Mouse (Mus musculus): ENCODE results near the gene Cd6.

Cd6 gene

DNA sequence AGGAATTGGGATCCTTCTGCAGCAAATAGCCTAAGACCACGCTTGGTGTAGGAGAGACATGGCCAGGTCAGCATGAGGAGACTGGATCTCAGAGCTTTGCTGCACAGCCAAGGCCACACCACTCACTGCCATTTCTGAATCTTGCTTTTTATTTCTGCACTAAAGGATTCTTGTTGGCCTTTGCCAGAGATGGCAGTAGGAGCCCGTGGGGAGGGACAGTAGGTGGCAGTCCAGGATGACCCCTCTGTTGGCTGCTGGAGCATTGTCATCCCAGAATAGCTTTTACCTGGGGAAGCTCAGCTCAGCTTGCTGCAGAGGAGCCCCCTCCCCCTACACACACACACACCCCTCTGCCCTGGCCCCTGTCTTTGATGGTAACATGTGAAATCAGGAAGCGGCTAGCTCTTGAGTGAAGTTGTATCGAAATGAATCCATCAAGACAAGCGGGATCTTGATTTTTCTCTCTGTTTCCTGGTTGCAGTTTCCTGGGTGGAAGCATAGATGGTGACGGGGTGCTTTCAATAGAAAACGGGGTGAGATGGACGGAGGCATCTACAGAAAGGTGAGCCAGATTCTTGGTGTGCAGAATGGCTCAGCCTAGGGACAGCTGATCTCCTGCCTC lies 68.0 kb downstream of the Cd6 start:
- DNase-seq (ENCODE audit: low spot score), result no peak

DNA sequence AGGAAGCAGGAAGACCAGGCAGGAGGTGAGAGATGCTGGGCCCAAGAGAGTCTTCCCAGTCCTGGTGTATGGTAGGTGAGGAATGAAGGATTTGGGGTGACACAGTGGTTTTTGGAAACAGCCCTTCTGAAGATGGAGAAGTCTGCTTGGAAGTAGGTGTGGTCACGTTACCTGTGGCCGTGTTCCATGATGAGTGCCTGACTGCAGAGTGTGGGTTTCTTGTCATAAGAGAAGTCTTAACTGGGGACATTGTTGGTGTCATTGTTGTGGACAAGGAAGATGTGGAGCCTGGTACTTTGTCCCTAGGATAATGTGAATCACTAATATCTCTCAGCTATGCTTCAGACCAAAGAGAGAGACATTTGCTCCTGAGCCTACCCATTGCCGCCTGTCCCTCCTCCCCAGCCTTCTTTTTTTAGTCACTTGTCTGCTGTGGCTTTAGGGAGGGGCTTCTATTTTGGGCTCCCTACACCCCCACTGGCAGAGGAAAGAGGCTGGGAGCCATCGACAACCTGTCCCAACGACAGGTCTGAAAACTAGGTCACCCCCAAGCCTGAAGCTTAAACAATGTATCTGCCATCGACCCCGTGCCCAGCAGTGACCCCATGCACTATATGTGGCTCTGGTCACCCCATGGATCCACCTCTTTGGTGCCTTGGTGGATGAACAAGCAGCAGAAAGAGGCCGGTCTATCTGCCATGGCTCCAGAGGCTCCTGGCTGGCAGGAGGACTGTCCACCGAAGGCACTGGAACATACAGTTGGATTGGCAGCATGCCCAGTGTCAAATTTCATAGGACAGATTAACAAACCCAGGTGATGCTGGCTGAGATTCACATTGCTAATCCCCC lies 69.7 kb downstream of the Cd6 start:
- DNase-seq (ENCODE audit: low spot score), result no peak

DNA sequence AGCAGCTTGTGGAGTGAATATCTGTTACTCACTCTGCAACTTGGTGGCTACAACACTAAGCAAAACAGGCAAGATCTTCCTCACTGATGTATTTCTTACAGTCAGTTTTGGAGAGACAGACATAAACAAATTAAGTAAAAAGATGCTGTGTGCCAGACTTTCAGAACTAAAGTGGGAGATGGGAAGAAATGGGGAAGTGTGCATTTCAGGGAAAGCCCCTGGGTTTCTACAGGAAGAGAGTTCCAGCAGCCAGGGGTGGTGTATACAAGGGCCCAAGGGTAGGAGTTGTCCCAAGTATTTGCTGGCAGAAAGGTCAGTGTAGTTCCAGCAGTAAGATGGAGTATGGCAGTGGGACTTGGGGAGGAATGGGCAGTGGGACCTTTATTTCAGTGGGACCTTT lies 70.3 kb downstream of the Cd6 start:
- DNase-seq (ENCODE audit: low spot score), result no peak

DNA sequence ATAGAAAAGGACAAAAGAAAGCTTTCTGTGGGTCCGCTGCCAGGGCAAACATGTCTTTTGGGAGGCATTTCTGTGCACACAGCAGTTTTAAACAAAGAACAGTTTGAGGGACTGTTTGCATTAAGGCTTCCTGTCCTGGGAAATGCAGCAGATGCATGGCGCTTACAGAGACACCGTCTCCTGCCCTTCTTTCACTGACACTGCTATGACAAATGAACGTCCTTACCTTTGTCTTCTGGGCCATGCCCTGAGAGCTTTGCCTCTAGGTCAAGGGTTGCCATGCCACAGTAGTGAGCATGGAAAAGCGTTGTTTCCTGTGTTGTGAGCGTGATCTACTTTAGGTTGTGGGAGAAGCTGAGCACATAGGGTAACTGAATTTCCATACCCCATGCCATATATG lies 71.2 kb downstream of the Cd6 start:
- DNase-seq (ENCODE audit: low spot score), result no peak

DNA sequence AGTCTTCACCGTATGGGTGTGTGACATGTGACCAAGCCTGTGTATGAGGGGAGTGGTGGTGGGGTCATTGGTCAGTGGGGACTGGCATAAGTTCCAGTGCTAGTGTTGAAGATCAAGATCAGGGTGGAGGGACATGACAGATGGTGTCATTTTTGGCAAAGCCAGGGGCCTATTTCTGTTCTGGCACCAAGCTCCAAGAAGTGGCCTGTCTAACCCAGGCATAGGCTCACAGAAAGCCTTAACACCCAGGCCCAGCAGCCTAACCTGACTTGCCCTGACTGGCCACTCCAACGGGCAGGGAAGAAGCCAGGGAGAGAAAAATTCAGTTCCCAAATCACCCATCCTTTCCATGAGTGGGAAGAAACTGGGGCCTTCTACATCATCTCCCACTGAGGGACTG lies 72.3 kb downstream of the Cd6 start:
- no peak for DNase-seq (ENCODE audit: low spot score)

DNA sequence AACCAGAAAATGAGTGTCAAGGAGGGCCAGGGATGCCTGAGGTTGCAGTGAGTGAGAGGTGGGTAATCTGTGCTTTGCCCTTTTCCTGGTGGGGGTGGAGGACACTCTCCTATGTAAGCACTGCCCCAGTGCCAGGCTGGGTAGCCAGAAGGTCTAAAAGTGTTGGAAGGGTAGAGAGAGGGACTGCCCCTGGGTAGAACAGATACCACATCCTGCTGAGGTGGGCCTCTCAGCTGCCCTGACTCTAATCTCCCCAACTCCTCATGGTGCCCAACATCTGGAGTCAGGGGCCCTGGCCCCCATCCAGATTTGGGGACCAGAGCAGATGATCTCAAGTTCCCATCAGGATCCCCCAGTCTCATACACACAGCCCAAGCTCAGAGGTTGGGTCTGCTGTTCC lies 72.7 kb downstream of the Cd6 start:
- DNase-seq (ENCODE audit: low spot score), result no peak

DNA sequence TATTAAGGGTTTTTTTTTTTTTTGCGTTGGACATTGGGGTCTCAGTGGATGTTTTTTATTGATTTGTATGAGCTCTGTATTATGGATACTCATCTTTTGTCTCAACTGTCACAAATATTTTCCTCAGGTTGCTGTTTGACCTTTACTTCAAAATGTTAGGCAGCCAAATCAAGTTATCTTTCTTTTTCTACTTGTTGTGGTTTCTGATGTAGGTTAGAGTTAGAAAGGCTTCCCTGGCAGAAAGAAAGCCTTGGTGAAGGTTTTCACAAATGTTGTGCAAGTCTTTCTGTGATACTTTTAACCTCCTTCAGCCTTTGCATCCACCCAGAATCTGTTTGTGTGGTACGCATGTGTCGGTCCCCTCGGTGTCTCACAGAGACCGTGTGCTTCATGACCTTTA lies 77.2 kb downstream of the Cd6 start:
- DNase-seq (ENCODE audit: low spot score), result no peak

DNA sequence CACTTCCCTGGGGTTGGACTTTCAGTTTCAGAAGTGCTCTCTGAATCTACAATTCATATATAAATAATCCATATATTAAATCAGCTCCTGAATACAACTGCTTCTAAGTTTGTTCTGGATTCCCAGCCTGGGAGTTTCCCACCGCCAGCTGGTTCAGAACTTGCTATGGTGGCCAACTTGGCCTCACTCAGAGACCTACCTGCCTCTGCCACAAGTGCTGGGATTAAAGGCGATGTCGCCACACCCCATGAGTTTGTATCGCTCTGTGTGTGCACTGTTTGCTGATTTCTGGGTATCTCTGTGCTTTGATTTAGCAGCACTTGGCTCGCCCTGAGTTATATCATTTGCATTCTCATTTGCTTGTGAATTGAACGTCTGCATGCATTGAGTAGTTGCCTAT lies 77.8 kb downstream of the Cd6 start:
- DNase-seq (ENCODE audit: low spot score), result no peak

DNA sequence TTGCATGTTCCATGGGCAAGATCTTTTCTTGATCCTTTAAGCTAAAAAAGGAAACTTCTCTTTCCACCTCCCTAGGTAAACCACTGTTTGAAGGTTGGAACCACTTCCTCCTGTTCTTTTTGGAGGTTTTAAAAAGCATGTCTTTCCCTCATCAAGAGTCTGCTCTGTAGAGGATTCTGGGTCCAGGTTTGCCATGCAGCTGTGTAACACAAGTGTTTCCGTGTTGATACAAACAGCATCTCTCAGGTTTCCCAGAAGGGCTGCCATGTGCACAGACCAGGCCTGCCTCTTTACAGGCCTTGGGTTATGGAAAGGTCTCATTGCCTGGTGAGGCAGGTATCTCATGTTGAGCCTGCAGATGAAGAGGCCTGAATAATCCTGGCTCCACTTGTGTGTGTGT lies 78.3 kb downstream of the Cd6 start:
- DNase-seq (ENCODE audit: low spot score), result no peak

DNA sequence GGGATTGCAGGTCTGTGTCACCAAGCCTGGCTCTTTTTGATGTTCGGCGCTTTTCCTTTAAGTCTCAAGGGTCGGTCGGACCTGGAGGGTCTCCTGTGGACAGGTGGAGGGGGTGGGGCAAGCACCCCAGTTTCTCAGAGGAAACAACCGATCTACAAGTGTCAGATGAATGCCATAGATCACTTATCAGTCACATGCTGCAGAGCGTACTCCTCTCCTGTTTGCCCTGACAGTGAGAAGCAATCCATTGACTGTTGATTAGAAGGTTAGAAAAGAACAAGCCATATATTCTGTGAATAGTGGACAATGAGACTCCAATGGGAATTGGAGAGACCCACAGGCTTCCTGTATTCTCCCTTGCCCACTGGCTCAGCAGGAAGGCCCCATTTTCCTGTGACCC lies 79.7 kb downstream of the Cd6 start:
- no peak for DNase-seq (ENCODE audit: low spot score)

DNA sequence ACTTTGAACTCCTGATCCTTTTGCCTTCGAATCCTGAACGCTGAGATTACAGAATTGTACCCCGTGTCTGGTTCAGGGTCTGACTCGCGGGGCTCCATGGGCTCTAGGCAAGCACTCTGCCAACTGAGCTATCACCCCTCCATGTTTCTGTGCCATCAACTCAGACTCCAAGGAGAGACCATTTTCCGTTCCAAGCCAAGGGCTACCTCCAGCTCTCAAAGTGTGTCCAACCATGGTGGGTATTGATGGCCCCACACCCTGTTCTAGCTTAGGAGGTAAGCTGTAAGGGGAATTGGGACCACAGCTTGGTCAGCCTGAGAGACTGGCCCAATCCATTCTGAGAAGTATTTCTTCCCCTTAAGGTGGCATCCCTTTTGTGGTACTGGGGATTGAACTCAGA lies 80.6 kb downstream of the Cd6 start:
- DNase-seq (ENCODE audit: low spot score), result no peak

DNA sequence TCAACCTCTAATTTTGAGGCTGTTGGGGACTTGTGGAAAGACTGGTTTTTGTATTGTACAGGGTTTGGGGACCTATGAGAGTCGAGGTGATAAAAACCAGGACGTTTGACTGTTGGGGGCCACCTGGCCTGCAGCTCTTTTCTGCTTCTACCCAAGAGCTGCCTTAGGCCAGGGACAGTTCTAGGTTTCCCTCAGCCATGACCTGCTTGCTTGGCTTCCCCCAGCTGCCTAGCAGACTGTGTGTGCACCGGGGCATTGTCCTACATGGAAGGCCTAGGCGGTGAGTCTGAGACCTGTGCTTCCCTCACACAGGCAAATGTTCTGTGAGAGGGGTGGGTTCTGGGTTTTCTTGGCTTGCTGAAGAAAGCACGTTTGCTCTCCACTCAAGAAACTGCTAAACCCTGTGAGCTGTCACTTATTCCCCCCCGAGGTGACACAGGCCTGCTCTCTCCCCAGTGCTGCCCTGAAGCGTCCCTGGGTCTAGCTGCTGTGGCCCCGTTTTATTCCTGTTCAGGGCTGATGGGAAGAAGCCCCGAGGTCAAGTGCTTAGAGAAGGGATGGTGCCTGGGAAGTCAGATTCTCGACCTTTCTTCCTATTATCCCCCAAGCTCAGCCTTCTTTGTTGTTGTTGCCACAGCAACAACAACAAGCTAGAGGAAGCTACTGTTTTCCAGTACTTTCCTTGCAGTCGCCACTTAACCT lies 81.3 kb downstream of the Cd6 start:
- DNase-seq (ENCODE audit: low spot score), result no peak

DNA sequence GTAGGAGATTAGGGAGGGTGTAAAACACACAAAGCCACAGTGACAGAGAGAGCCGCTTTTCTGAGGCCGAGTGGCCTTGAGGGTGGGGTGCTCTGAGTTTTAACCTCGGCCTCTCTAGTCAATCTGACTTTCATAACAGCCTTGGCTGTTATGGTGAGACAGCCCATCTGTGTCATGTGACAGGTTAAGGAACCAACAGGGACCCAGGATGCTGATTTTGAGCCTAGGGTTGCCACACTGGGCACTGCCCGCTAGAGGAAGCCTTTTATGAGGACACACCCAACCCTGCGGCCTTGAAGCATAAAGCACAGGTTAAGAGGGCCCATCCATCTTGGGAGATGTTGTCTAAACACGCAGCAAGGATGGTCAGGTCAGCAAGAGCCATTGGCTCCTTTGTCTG lies 82.1 kb downstream of the Cd6 start:
- no peak for DNase-seq (ENCODE audit: low spot score)

DNA sequence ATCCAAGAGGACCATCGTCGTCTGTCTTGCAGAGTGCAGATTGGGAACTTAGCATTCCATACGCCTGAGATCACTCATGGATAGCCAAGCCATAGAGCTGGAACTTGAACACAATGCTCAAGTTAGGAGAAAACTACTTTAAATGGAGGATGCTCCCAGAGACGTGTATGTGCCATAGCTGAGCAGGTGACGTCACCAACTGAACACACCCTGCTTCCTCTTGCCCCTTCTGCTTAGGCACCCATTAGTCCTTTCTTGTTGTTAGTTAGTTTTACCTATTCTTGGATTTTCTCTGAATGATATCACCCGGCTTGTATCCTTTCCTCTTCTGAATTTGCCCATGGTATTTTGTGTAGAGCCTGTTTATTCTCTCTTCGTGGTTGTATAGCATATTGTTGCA lies 82.7 kb downstream of the Cd6 start:
- DNase-seq (ENCODE audit: low spot score), result no peak

DNA sequence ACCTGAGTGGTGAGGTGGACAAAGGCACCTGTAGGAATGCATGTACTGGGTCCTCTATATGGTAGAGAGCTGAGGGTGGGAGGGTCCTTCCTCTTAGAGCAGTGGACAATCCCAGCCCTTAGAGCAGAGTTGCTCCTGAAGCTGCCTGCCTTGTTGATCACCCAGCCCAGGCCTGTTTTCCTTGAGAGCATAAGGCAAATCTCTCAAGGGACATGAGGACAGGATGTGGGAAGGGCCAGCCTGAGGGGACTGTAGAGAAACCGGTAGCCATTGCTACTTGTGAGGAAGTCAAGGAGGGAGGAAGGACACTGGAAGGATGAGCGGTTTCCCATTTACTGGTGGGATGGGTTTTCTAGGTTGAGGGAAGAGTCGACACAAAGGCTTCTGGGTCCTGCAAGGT lies 87.3 kb downstream of the Cd6 start:
- no peak for DNase-seq (ENCODE audit: low spot score)

DNA sequence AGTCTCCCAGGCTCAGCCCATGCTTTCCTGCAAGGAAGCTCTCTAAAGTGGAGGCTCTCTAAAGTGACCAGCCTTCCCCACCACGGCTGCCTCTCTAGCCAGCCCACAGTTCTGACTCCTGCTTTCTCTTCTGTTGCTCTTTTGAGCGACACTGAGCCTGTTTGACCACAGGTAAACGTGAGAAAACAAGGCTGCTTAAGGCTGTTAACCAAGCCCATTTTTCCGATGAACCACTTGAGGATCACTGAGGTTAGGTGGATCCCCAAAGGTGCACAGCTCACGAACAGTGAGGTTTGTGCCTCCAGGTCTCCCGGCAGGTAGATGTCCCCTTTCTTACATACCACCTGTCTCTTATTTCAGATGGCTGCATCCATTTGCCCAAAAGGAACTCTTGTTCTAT lies 87.7 kb downstream of the Cd6 start:
- DNase-seq (ENCODE audit: low spot score), result no peak

DNA sequence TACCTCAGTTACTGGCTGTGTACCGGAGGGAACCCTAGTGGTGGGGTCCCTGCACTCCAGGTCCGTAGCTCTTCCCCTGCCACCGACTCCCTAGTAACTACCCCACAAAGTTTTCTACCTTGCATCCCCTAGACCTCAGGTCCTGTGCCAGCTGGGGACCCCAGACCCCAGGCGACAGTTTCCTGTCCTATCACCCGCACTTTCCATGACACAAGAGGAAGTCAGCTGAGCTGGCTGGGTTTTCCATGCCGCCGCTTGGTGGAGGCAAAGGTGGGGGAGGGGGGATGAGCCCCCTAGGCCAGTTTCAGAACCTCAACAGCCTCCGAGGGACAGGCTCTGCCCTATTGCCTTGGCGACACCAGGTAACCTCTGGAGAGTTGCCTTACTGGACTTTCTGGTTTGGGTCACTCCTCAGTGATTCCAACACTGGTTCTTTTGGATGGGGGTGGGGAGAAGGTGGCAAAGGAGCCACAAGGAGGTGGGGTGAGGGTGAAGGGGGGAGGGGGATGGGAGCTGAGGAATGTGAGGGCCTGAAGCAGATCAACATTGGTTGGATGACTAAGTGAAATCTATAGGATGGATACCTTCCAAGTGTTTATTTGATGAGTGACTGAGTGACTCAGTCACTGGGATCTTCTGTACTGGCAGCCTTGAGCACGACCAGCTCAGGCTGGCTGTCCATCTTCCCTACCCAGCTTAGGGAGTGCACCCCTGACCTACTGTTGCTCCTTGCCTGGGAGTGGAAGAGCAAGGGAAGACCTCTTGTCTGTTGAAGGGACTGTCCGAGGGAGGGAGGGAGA lies 89.0 kb downstream of the Cd6 start:
- DNase-seq (ENCODE audit: low spot score), result no peak

DNA sequence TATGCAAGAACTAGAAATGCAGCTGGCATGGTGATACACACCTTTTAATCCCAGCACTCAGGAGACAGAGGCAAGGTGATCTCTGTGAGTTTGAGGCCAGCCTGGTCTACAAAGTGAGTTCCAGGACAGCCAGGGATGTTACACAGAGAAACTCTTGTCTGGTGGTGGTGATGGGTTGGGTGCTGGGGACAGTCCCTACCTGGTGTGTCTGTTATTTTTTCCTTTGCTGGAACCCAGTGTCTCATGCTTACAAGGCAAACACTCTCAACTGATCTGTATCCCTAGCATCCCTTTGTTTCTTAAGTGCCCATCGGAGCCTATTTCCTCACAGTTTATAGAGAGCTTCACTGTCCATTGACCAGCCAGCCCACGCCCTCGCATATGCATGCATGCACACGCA lies 89.9 kb downstream of the Cd6 start:
- no peak for DNase-seq (ENCODE audit: low spot score)

Data from urinary bladder, postnatal 10 days (tissue).